13 mouse cellular contexts compared by ENCODE assay signal in the genomic region with DNA sequence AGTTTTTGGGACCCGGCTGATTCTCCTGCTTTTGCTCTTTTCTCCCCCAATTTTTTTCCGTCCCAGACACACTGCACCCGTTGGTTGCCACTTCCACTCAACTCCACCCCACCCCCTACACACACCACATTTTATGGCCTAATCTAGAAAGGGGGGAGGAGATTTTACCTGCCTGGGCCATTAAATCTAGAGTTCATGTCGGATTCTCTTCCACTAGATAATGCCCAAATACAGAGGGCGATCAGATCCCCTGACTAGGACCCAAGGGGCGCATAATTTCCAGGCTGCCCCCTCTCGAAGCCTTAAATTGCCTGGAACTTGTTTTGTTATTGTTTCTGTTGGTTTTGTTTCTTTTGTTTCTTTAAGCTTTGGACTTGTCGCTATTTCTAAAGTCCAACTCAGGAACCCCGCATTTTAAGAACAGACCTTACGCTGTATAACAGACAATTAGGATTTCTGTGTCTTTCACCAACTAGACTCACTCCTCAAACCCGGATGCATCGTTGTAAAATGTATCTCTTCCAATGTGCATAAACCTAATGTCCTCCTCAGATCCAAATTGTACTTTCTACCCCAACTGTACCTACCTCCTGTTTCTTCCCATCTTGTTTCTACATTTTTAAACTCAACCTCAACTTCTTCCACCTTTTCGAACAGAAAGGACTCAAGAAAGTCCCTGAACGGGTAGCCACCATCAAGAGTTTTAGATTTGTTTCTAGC. TPM values are rescaled to one million over a fixed set of nuclear protein-coding genes. Genes with fewer than 3 reads are reported as not detected.
DNase-seq lines count a peak whose midpoint lies in the region; ATAC-seq and TF ChIP-seq lines count a peak whose summit lies in the region.
"Had no signal": no experiment of that assay in that cellular context is flagged by ENCODE, and none has a peak within 500 bp of the region (broad histone marks: within the 10 kb centered on the region; RNA-seq: fewer than 3 reads in every experiment).

No protein-coding gene starts in this region.

- no peaks in the 10 kb centered on the region for H3K9me3 ChIP-seq in lung, embryonic 14.5 days (ENCODE audit: low read depth, low read length)
- H3K9me3 ChIP-seq in forebrain, embryonic 11.5 days (ENCODE audit: control insufficient read depth, low read length), result no peaks in the 10 kb centered on the region
- no peaks in the 10 kb centered on the region for H3K9me3 ChIP-seq in midbrain, embryonic 10.5 days (replicated peaks)
- H3K9me3 ChIP-seq: heart, embryonic 15.5 days; liver, embryonic 13.5 days had no signal

- no peak overlapping the region for H3K4me2 ChIP-seq in lung, embryonic 14.5 days
- peak overlapping the region; percentile 49 for H3K4me2 ChIP-seq in forebrain, embryonic 11.5 days (ENCODE audit: low read depth, low read length, severe bottlenecking)

- no peak overlapping the region for H3K9ac ChIP-seq in lung, embryonic 14.5 days
- peak overlapping the region; percentile 98 for H3K9ac ChIP-seq in forebrain, embryonic 11.5 days (ENCODE audit: low read length)
- H3K9ac ChIP-seq: heart, embryonic 15.5 days; liver, embryonic 13.5 days had no signal

- 6% methylated on average over 14 of the region's 14 CpGs for WGBS in lung, embryonic 14.5 days
- WGBS in forebrain, embryonic 11.5 days, result under 1% methylated on average over 14 of the region's 14 CpGs
- WGBS in midbrain, embryonic 10.5 days, result 1% methylated on average over 14 of the region's 14 CpGs

- H3K27ac ChIP-seq in lung, embryonic 14.5 days (ENCODE audit: low read depth), result no peak overlapping the region
- peak overlapping the region; percentile 95 for H3K27ac ChIP-seq in forebrain, embryonic 11.5 days (ENCODE audit: low read depth, low read length)
- peak overlapping the region; percentile 95 for H3K27ac ChIP-seq in midbrain, embryonic 10.5 days (replicated peaks)
- H3K27ac ChIP-seq: heart, embryonic 15.5 days; liver, embryonic 13.5 days had no signal

- H3K4me1 ChIP-seq in lung, embryonic 14.5 days (ENCODE audit: insufficient read depth), result no peaks in the 10 kb centered on the region
- no peaks in the 10 kb centered on the region; the same call in 1 of the 2 replicates for H3K4me1 ChIP-seq in forebrain, embryonic 11.5 days (replicated peaks; ENCODE audit: control insufficient read depth, insufficient read depth, low read length)
- peaks cover 45% of the 10 kb centered on the region for H3K4me1 ChIP-seq in midbrain, embryonic 10.5 days

- H3K36me3 ChIP-seq in lung, embryonic 14.5 days (ENCODE audit: insufficient read depth), result no peaks in the 10 kb centered on the region
- no peaks in the 10 kb centered on the region for H3K36me3 ChIP-seq in forebrain, embryonic 11.5 days (ENCODE audit: control insufficient read depth, insufficient read depth, low read length)
- peaks cover 31% of the 10 kb centered on the region for H3K36me3 ChIP-seq in midbrain, embryonic 10.5 days
- H3K36me3 ChIP-seq: heart, embryonic 15.5 days; liver, embryonic 13.5 days had no signal

- no peak overlapping the region for H3K4me3 ChIP-seq in lung, embryonic 14.5 days (ENCODE audit: low read depth, low read length)
- peak overlapping the region; percentile 72 for H3K4me3 ChIP-seq in forebrain, embryonic 11.5 days (ENCODE audit: low read depth, low read length)
- H3K4me3 ChIP-seq in midbrain, embryonic 10.5 days, result peak overlapping the region; percentile 77

- H3K27me3 ChIP-seq in lung, embryonic 14.5 days (ENCODE audit: insufficient read depth, low read length), result peaks cover 91% of the 10 kb centered on the region
- H3K27me3 ChIP-seq in forebrain, embryonic 11.5 days (ENCODE audit: control insufficient read depth, insufficient read depth, low read length), result peaks cover 13% of the 10 kb centered on the region
- peaks cover 100% of the 10 kb centered on the region for H3K27me3 ChIP-seq in midbrain, embryonic 10.5 days (ENCODE audit: low read depth, poor library complexity, severe bottlenecking)

- no peak for TF ChIP-seq CTCF in lung, embryonic 14.5 days (IDR thresholded peaks at IDR 0.05; ENCODE audit: low read depth)

- DNase-seq in lung, embryonic 14.5 days, result peak; percentile 16
- DNase-seq in lung, postnatal 14 days, result no peak
- no peak for DNase-seq in forebrain, embryonic 11.5 days (ENCODE audit: low spot score)
- DNase-seq in midbrain, embryonic 10.5 days (ENCODE audit: low spot score), result peak; percentile 33
- DNase-seq in retina, postnatal 1 day, result peak; percentile 55
- no peak for DNase-seq in adrenal gland, postnatal 36 days
- DNase-seq in heart, postnatal 4 days, result no peak
- DNase-seq in adrenal gland, adult 8-10 months, result no peak
- DNase-seq: kidney, postnatal 25 days; liver, embryonic 13.5 days; thymus, postnatal 36 days had no signal

- no peak for ATAC-seq in lung, embryonic 14.5 days (ENCODE audit: insufficient read depth)
- ATAC-seq in forebrain, embryonic 11.5 days (replicated peaks; ENCODE audit: low FRiP score), result no peak

RNA-seq across cellular contexts. Expression of gene Zic4, which starts 1.0 kb away (rescaled TPM):
- not detected in 2 replicates for polyA plus RNA-seq in lung, embryonic 14.5 days (2014; fragmentation: Nextera tagmentation; extraction: Ambion mirVana)
- polyA plus RNA-seq in forebrain, embryonic 11.5 days (2014; fragmentation: Nextera tagmentation; extraction: Ambion mirVana), result 58.8 and 59.5 TPM in 2 replicates
- 25.1 and 33.5 TPM in 2 replicates for polyA plus RNA-seq in midbrain, embryonic 10.5 days (2016; fragmentation: Nextera tagmentation; extraction: Ambion mirVana)
- total RNA-seq in adrenal gland, postnatal 36 days (2021), result not detected
- not detected for total RNA-seq in heart, postnatal 4 days (2021)
- total RNA-seq in adrenal gland, adult 8-10 months (2022), result not detected
- polyA plus RNA-seq: heart, embryonic 15.5 days; liver, embryonic 13.5 days; small intestine, adult 2 months had no signal

RNA-seq across cellular contexts. Expression of gene Zic1, which starts 2.4 kb away (rescaled TPM):
- polyA plus RNA-seq in lung, embryonic 14.5 days (2014; fragmentation: Nextera tagmentation; extraction: Ambion mirVana), result not detected in 2 replicates
- 14.7 and 15.7 TPM in 2 replicates for polyA plus RNA-seq in forebrain, embryonic 11.5 days (2014; fragmentation: Nextera tagmentation; extraction: Ambion mirVana)
- 6.5 and 6.6 TPM in 2 replicates for polyA plus RNA-seq in midbrain, embryonic 10.5 days (2016; fragmentation: Nextera tagmentation; extraction: Ambion mirVana)
- not detected for total RNA-seq in adrenal gland, postnatal 36 days (2021)
- not detected for total RNA-seq in heart, postnatal 4 days (2021)
- under 1 TPM in 1 of 4 experiments, not detected in 3; 0.28 TPM for total RNA-seq in adrenal gland, adult 8-10 months (2022)
- polyA plus RNA-seq: small intestine, adult 2 months had no signal

Comparison
In these comparisons a context has a peak if more than half of its experiments do, and no peak if none do; other contexts are left out.
1. DNase-seq: peak in lung, embryonic 14.5 days (single experiment), midbrain, embryonic 10.5 days (single experiment) and retina, postnatal 1 day (single experiment); none in lung, postnatal 14 days (single experiment), forebrain, embryonic 11.5 days (single experiment), adrenal gland, postnatal 36 days (0 of 2), heart, postnatal 4 days (single experiment) and adrenal gland, adult 8-10 months (single experiment).